Mouse (Mus musculus) monocyte, adult 5-6 weeks (primary cell): Measurements from ENCODE around the gene Tmem52b. TPM values are rescaled to one million over a fixed set of nuclear protein-coding genes. Genes with fewer than 3 reads are reported as not detected.

Source experiments
- ATAC-seq: fragments of 153-309, 156-312 bp; replicated peaks from 2 replicates; pipeline ENCODE4 v1.8.0; 2017; ENCODE audit warnings: mild to moderate bottlenecking; ENCODE audit not compliant: low TSS enrichment, insufficient number of reproducible peaks, severe bottlenecking, poor library complexity, low FRiP score
- total RNA-seq: library from RNA; stranded (forward); fragments of 200-1000, 200-491, 200-594 nt; gene quantifications from 3 replicates; pipeline ENCODE4 v1.2.3, GENCODE M21; 2017

The Tmem52b gene
- total RNA-seq, 1 experiment from 2014 or later, result not detected

DNA sequence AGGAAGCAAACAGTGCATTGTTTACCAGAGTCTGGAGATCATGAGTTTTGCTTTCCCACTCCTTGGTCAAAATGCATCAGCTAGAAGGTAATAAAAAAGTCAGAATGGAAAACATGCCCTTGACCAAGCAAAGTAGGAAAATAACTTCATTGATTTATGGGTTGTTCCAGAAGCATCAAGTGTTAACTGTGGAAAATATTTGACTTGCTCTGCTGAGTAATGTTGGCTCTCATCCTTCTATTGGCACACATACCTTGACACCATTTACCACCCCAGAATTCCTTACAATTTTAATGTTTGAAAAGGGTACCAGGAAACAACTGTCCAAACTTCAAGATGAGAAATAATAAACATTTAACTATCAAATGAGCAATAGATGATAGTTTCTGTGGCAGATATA lies 13.7 kb downstream of the Tmem52b start:
- no peak for ATAC-seq

DNA sequence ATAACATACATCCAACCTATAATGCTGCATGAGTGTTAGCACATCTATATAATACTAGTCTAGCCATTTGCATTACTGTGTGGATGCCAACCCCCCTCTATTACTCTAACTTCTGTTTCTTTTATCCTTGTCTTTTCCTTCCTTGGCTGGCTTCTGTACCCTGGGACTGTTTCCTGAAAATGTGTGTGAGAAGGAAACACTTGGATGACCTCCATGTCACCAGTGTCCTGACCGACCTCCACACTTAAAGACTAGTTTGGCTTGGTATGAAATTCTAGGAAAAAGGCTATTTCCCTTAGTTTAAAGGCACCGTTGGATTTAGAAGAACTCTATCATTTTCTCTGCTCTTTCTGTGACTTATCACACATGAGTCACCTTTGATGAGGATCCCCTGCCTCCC lies 15.1 kb downstream of the Tmem52b start:
- ATAC-seq, result no peak

DNA sequence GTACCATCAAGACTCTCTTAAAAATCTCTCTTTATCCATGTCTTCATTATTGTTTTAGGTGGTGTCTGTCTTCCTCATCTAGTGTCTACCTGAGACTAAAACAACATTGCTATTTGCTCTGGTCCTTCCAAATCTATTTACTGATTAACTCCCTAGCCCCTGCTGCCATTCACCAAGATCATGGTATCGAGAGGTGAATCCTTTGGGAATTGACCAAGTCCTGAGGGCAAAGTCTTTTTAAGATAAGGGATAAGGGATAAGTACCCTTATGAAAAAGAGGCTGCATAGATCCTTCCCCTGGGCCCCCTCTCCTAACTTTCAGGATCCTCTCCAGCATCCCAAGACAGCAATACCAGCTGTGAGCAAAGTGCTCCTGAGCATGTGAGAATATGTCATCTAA lies 17.2 kb downstream of the Tmem52b start:
- ATAC-seq, result no peak

DNA sequence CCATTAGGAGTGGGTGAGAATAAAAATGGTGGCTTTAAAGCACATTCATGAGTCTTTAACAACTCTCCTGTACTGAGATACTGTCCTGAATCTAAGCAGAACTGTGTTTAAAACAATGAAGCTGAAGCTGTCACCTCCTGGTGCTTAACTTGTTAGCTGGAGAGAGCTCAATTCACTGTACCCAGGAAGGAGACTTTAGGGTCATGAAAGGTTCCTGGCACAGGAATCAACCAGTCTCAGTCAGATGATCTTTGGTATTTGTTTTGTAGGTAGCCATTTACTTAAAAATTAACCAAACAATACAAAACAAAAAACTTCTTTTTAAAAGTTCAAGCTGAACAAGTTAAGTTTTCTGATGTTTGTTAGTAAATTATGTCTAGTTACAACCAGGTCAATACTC lies 17.9 kb downstream of the Tmem52b start:
- no peak for ATAC-seq

DNA sequence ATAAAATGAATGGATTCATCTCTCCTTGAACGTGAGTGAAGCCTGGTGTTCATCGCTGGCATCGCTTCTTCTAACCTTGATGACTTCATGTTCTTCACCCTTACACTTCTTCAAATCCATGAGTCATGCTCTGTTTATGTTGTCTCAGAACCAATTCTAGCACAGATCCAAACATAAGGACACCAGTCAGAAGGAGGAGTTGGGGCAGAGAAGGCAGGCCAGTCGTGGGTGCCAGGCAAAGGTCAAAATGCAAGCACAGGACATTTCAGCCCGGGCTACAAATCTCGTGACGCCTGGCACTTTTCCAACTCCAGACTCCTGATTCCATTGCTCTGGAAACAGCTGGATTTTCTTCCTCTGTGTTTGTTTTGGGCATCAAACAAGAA lies 20.2 kb downstream of the Tmem52b start:
- ATAC-seq, result peak; percentile 29

DNA sequence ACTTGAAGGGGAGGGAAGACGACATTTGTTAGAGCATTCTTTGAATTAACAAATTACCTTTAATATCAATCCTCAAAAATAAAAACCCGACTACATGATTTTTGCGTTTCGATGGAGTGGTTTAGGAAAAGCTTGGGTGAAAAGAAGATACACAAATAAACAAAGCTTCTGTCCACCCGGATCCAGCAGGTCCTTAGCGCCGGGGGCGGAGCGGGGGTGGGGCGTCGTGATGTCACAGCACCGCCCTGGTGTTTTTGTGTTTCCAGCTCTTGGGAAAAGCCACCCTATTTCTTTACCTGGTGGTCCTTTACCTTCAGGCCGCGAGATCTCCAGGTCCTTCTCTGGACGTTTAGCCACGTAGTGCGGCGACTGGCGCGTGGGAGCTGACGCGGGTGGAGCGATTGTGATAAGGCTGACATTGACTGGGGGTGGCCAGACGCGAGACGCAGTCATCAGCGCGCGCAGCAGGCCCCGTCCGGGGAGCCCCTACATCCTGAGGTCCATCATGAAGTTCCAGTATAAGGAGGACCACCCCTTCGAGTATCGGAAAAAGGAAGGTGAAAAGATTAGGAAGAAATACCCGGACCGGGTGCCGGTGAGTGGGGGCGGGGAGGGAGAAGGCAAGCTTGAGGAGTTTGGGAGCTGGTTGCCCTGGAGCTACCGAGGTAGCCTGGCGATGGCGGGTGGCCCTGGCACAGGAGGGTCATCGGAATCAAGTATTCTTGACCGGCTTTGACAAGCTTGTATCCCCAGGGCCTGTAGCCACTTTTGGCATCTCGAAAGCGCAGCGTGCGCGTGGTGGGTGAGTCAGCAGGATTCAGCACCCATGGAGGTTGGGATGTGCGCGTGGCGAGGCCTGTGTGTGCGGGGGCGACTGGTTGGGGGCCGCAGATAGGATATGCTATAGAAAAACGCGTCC lies 20.8 kb downstream of the Tmem52b start, which contains the start of gene Gabarapl1:
Gene Gabarapl1, plus strand, starts transcription at position 219 of the 919 bp plus-strand sequence.
- peak; percentile 43 for ATAC-seq

DNA sequence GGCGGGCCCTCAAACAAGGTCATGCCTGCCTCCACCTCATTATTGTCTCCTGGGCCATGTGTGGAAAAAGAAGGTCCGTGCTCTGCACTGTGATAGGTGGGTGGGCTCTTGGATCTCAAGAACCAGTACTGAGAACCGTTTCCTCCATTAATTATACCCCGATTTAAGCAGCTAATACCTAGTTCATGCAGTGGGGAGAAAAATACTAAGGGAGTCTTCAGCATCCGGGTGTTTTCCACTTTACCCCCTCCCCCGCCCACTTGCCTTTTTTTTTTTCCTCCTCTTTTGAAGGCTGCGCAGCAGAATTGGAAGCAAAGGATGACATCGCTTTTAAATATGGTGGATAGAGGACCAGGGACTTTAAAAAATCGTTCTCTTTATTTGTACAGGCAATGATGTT lies 21.7 kb downstream of the Tmem52b start:
- no peak for ATAC-seq

GRCm38 (mm10) chr6:129534627-129535190 lies 22.4 kb downstream of the Tmem52b start:
- no peak for ATAC-seq

DNA sequence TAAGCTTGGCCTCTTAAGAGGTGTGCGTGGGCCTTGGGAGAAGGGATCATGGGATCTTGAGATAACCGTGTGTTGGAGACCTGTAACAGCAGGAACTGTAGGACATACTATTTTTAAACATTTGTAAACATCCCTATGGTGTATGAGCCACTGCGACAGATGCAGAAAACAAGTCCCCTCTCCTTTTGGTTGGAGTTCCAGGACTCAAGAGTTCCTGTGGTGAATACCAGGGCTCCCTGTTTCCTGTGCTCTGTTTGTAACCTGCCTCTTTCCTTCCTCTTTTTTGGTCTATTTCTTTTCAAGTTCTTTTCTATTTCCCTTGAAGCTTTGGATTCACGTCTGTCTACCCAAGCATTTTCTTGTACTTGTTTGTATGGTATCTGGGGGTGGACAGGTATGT lies 23.4 kb downstream of the Tmem52b start:
- ATAC-seq, result no peak

DNA sequence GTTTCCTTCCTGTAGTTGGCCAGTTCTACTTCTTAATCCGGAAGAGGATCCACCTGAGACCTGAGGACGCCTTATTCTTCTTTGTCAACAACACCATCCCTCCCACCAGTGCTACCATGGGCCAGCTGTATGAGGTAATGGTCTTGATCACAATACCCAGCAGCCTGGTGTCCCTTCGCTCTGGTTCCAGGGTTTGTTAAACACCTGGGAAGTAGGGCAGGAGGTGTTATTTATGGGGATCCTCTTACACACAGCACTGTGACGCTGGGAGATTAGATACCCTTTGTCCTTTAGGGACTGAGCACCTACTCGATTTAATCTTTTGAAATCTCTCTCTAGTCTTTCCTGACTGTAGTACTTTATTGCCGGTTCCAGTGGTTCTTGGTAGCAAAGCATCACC lies 26.2 kb downstream of the Tmem52b start:
- ATAC-seq, result no peak

DNA sequence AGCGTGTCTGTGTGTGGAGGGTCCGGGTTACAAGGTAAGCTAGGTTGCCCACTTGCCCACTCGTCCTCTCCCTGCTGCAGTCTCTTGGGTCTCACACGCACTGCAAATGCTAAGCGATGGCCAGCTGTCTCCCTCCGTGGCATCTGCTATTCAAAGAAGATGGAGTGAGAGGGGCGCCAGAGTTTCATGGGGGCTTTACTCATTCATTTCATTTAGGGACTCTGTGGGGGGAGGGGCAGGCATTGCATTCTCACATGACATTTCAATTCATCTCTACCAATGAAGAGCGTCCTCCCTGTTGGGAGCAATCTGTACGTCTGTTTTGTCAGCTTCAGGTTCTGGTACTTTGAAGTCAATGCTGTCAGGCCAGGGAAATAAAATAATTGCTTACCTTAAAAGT lies 29.6 kb downstream of the Tmem52b start:
- no peak for ATAC-seq

- no peak for ATAC-seq
These were observed 30.2 kb downstream of the Tmem52b start for GRCm38 (mm10) chr6:129542540-129542939.

DNA sequence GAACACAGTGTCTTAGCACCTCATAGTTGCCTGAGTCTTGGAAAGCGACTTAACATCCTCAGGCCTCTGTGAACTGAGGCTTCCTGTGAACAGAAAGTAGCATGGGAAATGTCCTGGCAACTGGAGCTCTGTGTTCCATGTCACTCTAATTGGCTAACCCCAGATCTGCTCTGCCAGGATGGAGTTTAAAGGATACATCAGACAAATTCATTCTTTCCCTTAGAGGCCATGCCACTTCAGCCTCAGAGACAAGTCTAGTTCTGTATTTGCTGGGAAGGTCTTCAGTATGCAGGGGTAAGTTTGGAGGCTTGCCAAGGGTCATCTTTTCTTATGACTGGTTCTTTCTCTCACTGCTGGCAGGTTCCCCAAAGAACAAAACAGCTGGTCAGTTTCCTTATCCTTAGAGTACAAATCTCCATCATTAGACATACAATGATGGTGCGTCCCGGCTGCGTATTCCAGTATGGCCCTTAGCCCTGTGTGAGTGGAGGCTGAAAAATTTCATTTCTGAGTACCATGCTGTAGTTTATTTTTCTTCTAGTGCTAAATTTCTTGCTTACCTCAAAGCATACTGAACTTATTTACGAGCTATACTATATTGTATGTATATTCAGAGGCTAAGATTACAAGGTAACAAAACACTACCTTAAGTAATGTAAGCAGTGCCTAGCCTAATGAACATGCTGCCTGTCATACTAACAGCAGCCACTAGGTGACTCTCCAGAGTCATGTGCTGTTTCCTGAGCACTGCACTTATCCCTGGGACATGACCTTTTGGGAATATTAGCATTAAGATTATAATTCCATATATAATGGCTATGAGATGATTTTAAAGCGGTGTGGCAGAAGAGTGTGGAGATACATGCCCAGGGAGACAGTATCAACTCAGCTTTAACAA lies 31.6 kb downstream of the Tmem52b start:
- ATAC-seq, result peak; percentile 64; the same call in 1 of the 2 replicates

DNA sequence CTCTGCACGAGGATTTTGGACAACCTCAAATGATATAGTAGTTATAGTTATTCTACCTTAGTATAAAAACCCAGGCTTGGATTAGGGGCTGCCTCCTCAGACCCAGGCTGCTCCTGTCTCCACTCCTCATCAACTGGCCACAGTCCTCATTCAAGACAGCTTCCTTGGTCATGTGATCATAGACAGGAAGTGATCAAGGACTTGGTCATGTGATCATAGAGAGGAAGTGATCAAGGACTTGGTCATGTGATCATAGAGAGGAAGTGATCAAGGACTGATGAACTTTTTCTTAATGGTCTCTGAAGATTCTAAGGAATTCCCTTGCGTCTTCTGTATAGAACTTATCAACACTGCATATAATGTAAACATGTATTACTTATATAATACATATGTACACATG lies 34.9 kb downstream of the Tmem52b start:
- no peak for ATAC-seq

DNA sequence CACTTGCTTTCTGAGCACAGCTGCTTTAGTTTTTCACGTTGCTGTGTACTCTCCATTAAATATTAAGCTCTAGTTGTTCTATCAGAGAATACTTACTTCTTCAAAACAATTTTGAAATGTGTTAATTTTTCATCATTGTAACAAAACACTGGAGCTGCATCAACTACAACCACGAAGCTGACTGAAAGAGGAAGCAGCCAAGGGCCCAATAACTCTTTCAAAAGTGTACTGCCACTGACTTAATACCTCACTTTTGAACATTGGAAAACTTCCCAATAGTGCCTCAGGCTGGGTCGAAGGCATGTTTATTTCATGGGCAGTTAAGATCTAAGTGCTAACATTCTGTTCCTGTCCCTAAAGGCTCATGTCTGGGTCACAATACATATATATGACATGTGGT lies 35.7 kb downstream of the Tmem52b start:
- ATAC-seq, result no peak

DNA sequence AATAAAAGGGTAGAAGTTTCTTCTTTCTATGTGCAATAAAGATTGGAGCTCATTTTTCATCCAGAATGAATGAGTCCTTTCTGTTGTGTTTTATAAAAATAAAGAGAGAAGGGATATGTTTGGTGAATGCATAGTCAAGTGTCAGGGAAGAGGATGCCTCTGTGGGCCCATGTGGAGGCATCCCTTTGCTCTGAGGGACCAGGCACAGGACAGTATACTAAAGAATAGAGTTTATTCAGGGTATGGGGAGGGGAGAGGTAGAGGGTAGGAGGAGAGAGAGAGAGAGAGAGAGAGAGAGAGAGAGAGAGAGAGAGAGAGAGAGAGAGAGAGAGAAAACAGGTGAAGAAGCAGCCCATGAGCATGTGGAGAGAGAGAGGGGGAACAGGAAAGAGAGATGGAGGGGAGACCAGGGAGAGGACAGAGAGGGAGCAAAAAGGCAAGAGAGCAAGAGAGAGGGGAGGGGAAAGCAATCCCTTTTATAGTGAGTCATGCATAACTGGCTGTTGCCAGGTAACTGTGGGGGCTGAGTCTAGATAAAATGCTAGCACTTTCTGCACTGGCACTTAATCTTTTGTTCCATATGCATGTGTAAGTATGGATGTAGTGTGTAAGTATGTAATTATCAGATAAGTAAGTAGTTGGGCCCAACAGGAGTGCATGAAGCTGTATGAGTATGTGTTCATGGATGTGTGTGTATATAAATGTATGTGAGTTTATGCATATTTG lies 45.1 kb downstream of the Tmem52b start:
- no peak for ATAC-seq

GRCm38 (mm10) chr6:129558946-129559640 lies 46.7 kb downstream of the Tmem52b start:
- ATAC-seq, result peak; percentile 92

- ATAC-seq, result 0 out of 2 replicates have a peak, but pooled peaks have one; percentile 19
These were observed 47.3 kb downstream of the Tmem52b start for GRCm38 (mm10) chr6:129559641-129560027.
